Mouse (Mus musculus) right cerebral cortex, postnatal 14 days (tissue): ENCODE results near the gene Gm8271.
"Not testable (repeated sequence)": the region's sequence is repeated elsewhere in the genome, so short reads cannot be mapped to it uniquely, and the experiment has no call there.

Experiments
- DNase-seq: peaks from one replicate; pipeline ENCODE4 v3.0.0; 2022

Gm8271 gene

DNA sequence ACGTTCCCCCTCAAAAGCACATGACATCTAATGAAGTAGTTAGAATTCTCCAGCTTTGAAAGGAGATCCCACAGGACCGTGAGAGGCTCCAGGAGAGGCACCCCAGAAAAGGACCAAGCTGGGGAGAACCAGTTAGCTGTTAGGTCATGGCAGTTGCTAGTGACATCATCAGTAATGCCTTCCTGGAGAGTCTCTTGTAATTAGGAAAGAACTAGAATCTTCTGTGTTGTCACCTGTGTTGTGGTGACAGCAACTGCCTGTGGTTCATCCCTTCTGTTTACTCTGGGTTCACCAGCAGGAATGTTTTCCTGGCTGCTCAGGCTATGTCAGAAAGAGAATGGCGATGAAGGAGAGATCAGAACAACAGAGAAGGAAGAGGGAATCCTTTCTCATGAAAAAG, at the start of gene Gm8271:
Gene Gm8271, plus strand, starts transcription at position 301 of the 400 bp plus-strand sequence.
- not testable (repeated sequence) for DNase-seq

DNA sequence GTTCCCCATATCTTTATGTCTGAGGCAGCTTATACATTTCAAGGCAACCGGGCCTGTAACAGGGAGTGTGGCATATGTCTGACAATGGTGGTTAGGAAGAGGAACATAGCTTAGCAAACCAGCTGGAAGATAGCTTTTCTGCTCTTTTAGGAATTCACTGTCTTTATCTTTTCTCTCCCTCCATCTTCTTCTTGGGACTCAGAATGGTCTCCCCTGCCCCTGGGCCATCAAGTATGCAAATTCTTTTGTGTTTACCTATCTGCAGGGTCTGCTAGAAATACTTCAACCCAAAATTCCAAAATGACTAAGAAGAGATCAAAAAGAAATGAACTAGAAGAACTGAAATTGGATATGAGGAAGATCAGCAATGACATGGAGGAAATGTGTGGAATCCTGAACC, 21.4 kb upstream of the Gm8271 start, which contains the start of gene Gm3317:
Gene Gm3317, plus strand, starts transcription at position 301 of the 400 bp plus-strand sequence.
- DNase-seq = not testable (repeated sequence)
